Mouse (Mus musculus) heart, adult 9 months (tissue): Measurements from ENCODE around the gene Madcam1.

ENCODE experiments used
- DNase-seq, 2 experiments: peaks; one replicate each; pipeline ENCODE4 v3.0.0; 2022; ENCODE audit warnings: low spot score in 2 of 2

The Madcam1 gene

DNA sequence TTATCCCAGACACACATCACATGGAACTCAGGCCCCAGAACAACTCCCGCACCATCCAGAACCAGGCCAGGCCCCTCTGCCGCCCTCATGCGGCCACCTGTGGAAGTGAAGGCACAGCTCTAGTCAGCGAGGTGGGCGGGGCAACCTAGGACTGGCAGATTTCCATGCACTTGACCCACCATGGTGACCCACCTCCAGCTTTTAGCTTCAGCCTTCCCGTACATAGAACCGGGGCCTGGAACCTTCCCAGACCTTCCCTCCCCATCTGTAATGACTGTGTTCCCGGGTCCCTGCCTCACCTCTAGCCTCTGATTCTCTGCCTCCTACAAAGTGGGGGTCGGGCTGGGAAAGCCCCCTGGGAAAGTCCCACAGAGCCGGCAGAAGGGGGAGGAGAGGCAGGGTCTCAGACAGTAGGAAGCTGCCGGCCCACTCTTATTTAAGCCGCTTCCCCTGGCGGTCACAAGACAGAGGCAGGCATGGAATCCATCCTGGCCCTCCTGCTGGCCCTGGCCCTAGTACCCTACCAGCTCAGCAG is at the start of gene Madcam1:
Madcam1 (plus strand) TSS at position 429 of the 535 bp plus-strand sequence.
- no peak for DNase-seq

GRCm38 (mm10) chr10:79615860-79616259 is 48.5 kb upstream of the Madcam1 start:
- DNase-seq = no peak

DNA sequence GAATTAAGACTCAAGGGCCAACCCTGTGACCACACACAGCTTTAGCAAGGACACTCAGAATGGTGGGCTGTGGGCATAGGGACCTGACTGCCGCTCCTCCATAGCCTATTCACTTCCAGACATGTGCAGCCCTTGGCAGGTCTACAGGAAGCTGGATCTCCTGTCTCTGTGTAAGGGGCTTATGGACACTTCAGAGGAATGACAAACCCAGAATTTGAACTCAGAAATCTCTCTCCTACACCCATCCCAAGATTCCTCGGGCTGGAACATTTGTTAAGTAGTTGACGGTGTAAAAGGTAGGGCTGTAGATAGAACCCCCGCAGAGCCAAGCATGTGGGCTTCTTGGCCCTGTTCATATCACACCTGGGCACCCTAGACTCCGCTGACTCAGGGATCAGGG is 48.0 kb upstream of the Madcam1 start:
- DNase-seq = no peak

DNA sequence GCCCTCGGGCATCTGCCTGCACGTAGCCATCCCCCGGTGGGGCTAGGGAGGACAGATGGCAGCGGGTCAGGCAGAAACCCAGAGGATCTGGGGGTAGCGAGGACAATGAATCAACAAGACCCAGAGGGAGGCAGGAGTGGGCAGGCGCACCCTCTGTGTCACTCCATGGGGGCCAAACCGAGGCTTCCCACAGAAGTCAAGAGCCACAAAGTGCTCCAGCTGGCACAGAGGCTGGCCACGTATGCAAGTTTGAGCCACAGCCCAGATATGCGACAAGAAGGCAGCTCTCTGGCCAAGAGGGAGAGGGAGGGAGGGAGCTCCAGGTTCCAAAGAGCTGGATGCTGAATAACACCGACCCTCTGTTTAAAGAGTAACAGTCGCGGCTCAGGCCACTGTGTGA is 40.4 kb upstream of the Madcam1 start:
- DNase-seq = peak; percentile 33 to 48

- no peak for DNase-seq
These were observed 39.0 kb upstream of the Madcam1 start for GRCm38 (mm10) chr10:79625398-79625797.

GRCm38 (mm10) chr10:79626156-79626555 is 38.2 kb upstream of the Madcam1 start:
- no peak for DNase-seq

- no peak for DNase-seq
These were observed 36.0 kb upstream of the Madcam1 start for GRCm38 (mm10) chr10:79628377-79628776.

DNA sequence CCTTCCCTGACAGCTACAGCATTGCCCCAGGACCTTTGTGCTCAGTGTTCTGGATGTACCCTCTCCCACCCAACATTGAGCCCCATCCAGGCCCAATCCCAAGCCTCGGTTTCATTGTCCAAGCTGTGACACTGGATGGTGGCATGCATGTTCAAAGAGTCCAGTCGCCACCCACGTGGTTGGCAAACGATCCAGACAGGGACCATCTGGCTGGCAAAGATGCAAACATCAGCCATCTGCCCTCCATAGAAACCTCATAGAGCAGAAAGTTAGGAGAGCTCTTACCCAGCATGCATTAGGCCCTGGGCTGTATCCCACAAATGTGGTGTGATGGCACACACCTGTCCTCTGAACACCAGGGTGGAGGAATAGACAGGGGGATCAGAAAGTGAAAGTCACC is 32.9 kb upstream of the Madcam1 start:
- no peak for DNase-seq

GRCm38 (mm10) chr10:79633006-79633777 is 31.2 kb upstream of the Madcam1 start:
- DNase-seq = no peak

GRCm38 (mm10) chr10:79636287-79636686 is 28.1 kb upstream of the Madcam1 start:
- no peak for DNase-seq

DNA sequence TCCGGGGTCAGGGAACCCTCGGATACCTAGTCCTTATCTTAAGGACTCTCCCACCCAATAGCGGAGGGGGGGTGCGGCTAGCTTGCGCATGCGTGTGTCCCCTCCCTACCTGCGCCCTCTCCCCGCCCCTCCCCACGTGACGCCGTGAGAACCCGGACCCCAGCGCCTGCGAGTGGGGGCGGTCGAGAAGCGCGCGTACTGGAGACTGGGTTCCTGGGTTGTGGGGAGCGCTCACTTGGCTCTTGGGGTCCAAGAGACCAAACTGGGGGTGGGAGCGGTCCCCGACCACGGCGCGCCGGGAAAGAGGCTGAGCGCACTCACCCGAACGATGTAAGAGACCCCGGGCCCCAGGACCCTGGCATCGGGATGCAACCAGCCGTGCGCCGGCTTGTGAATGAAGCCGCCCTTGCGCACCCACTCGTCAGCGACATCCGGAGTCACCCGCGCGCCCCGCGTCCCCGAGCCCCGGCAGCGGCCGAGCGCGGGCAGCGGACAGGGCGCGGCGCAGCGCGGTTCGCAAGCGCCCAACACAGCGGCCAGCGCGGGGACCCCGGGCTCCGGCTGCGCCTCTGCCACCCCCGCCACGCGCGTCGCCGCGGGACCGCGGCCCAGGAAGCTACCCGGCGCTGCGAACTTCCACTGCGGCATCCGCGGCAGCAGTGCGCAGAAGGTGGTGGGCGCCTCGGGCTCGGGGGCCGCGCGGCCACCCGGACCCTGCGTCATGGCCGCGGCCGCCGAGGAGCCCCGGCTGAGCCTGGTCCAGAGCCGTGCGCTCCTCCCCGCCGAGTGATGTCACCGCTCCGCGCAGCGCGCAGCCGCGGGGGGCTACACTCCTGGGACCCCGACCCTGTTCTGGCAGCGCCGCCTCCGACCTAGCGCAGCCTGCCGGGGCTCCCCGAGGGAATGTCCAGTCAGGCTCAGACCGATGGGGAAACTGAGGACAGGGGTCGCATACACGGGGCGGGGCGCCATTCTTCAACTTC is 26.9 kb upstream of the Madcam1 start, which contains the start of gene Shc2:
Shc2 (minus strand) TSS at position 791 of the 983 bp plus-strand sequence.
- peak; percentile 19 to 23 for DNase-seq

DNA sequence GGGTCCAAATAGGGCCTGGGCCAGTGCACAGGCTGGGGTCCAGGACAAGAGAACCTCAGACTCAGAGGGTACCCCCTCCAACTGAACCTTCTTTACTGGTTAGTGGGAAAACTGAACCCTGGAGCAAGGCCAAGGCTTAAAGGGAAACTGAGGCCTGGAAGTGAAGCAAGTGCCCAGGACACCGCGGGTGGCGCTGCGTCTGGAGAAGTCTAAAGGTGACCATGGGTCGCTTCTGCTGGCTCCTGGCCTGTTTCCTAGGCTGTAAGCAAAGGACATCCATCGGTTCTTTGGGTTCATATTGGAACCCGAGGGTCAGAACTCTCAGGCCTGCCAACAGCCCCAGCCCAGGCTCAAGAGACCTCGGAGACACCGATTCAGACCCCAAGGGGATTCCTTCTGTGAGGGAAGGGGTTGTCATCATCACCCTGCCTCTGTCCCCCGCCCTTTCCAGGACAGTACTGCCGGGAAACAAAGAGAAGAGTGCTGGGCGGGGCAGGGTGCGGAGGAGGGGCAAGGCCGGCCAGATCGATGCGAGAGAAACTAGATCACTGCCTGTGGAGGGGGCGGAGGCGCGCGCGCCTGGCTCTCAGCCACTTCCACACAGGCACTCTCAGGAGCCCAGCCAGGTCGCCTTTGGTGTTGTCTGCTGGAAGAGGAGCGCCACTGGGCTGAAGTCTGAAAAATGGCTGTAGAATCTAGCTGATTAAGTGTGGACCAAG is 25.7 kb upstream of the Madcam1 start:
- peak; percentile 33 to 43 for DNase-seq

- no peak for DNase-seq
These were observed 18.6 kb upstream of the Madcam1 start, which contains the start of gene Odf3l2 for GRCm38 (mm10) chr10:79645711-79646110. TSS of gene Odf3l2 (minus strand) at chr10:79645738.

- DNase-seq = peak in 1 of 2 experiments; percentile 44
These were observed 15.1 kb upstream of the Madcam1 start for GRCm38 (mm10) chr10:79649070-79649751.

DNA sequence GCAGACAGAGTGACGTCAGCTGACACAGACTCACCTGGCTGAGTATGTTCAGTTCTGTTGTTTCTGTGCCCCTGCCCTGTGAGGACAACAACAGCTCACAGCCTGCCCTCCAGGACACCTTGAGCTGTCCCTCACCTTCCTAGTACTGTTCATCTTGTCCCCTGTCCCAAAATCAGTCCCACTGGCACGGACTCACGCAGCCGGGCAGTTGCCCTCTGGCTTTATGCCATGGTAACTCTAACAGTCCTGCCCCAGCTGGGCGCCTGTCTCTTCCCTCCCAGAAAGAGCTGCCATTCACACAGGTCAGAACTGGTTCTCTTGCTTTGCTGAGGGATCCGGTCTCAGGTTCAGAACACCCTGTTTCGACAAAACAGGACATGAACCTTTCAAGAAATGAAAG is 11.6 kb upstream of the Madcam1 start:
- no peak for DNase-seq

DNA sequence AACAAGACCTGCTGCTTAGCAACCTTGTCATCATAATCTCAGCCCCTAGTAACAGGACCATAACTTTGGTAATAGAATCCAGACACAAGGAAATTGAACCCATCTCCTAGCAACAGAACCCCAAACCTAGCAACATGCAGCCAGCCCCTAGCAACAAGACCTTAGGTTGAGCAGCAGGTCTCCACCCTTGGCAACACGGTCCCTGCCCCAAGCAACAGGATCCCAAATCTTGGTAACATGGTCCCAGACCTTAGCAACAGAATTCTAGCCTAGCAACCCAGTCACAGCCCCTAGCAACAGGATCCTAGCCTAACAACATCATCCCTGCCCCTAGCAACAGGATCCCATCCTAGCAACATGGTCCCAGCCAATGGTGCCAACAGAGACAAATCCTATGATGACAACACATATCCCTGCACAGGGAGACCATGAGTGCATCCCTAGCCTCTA is 9.4 kb upstream of the Madcam1 start:
- no peak for DNase-seq

DNA sequence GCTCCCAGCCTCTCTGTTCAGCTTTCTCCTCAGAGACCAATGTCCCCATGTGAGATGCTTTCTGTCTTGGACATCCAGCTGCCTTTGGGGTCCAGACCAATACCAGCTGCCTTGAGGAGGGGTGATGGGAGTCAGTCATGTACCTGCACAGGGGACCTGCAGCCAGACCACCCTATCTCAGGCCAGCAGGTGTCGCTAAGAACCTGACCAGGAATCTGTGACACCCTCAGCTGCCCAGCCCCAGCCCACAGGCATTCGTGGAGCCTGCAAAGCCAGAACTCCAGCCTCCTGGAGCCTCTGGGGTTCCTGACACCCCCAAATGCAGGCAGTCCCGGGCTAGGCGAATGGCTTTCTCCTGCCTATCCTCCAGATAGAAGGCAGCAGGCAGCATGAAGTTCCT is 5.5 kb upstream of the Madcam1 start:
- DNase-seq = no peak

- no peak for DNase-seq
These were observed 4.1 kb upstream of the Madcam1 start for GRCm38 (mm10) chr10:79660298-79660697.

DNA sequence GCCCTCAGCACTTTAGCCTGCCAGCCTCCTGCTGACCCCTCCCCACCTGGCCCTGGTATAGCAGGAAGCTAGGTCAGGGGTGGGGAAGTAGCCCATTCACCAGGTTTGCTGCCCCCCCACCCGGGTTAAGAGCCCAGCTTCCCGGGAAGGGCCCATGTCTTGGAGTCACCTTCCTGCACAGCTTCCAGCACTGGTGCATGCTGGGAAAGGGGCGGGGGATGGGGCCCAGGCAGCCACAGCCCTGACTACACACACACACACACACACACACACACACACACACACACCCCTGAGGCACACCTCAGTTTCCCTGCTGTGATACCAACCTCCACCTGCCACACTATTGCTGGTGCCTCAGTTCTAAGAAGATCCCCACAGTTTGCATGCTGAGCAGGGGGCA is 2.5 kb upstream of the Madcam1 start:
- no peak for DNase-seq

DNA sequence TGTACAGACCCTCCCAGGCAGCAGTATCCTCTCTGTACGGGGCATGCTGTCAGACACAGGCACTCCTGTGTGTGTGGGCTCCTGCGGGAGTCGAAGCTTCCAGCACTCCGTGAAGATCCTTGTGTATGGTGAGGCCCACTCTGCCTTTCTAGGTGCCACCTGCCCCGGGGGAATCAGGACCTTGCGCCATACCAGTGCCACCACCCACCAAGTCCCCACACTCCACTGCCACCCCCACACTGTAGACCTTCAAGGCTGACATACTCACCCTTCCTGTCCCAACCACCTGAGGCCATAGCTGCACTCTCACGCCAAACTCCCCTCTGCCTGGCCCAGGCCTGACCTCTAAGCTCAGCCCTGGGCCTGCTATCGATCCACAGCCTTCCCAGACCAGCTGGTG is 692 bp downstream of the Madcam1 start:
- DNase-seq = no peak

- no peak for DNase-seq
These were observed 2.1 kb downstream of the Madcam1 start for GRCm38 (mm10) chr10:79666493-79666892.
